Mouse (Mus musculus): ENCODE measurements around the gene Rasa2. TPM values are rescaled to one million over a fixed set of nuclear protein-coding genes. Genes with fewer than 3 reads are reported as not detected.

Rasa2 gene
- total and polyA plus RNA-seq, 3 experiments = 9.5 to 11.3 TPM; not detected in 1

DNA sequence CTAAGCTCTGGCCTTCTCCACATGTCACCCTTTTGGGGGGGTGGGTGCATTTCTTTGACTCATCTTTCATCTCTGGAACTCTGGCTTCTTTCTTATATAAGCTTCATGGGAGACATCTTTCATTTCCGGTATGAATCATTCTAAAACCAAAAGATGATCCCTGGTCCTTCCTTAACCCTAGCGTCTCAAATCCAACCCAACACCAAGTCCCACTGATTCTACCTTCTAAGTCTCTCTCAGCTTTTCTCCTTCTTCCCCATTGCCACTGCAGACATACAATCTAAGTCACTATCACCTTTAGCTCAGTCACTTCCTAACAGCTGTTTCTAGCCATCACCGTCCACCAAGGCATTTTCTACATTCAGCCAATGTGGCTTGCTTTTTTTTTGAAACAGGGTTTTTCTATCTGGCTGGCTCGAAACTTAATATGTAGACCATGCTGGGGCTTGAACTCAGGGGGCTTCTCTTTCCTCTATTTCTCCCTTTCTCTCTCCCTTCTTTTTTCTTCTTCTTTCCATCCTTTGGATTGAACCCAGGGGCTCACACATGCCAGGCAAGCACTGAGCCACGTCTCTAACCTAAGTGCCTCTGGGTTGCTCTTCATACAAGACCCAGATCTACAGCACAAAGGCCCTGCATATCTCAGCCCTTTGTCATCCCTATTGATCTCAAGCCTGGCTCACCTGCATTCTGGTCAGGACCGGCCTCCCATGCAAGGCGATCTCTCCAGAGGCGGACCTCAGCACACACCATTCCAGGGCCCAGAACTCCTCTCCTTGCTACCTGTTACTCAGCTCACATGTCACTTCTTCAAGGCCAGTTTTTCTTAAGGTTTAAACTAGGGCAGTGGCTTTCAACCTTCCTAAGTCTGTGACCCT lies 44.6 kb upstream of the Rasa2 start:
- Histone ChIP-seq H3K4me1 (ENCODE audit: control insufficient read depth in 1 of 2, insufficient read depth in 2 of 2, low read length in 2 of 2) (peaks cover 8 to 22% of the 10 kb centered on the region in 2 experiments; a peak in 3 of 4 replicates), H3K9ac (ENCODE audit: control insufficient read depth, low read depth, low read length, poor library complexity, severe bottlenecking) (peak overlapping the region; percentile 42), H3K27ac (ENCODE audit: control insufficient read depth, low read depth, low read length) (peak overlapping the region; percentile 53), H3K27me3 (ENCODE audit: control insufficient read depth in 1 of 2, insufficient read depth in 2 of 2, low read length in 2 of 2) (no peaks in the 10 kb centered on the region), H3K36me3 (ENCODE audit: control insufficient read depth in 1 of 2, insufficient read depth in 2 of 2, low read length in 2 of 2) (peaks cover 0 to 23% of the 10 kb centered on the region in 2 experiments; a peak in 2 of 4 replicates), H3K4me3 (ENCODE audit: control insufficient read depth in 1 of 2, insufficient read depth in 1 of 2, low read depth in 2 of 2, low read length in 2 of 2) (peak overlapping the region; percentile 51 to 61), H3K79me2 (ENCODE audit: control insufficient read depth, insufficient read depth, low read length, poor library complexity) (no peaks in the 10 kb centered on the region), H3K9me3 (replicated peaks; ENCODE audit: insufficient read depth, low read length) (no peaks in the 10 kb centered on the region)
- TF ChIP-seq ZC3H11A (IDR thresholded peaks at IDR 0.05; ENCODE audit: low read depth, low read length) (no peak), POLR2AphosphoS2 (IDR thresholded peaks at IDR 0.05; ENCODE audit: low read length) (no peak), ZMIZ1 (IDR thresholded peaks at IDR 0.05; ENCODE audit: low read depth, low read length) (no peak), ETS1 (IDR thresholded peaks at IDR 0.05; ENCODE audit: low read depth, low read length) (0 out of 2 replicates have a peak, but pooled peaks have one; percentile 23), BHLHE40 (IDR thresholded peaks at IDR 0.05; ENCODE audit: borderline replicate concordance, low read depth, low read length) (no peak), MYC (IDR thresholded peaks at IDR 0.05; ENCODE audit: low read depth, low read length) (peak; percentile 18; the same call in 1 of the 2 replicates), EP300 (IDR thresholded peaks at IDR 0.05; ENCODE audit: low read depth in 1 of 2, low read length in 2 of 2) (peak; percentile 68 to 72), MXI1 (IDR thresholded peaks at IDR 0.05; ENCODE audit: low read depth, low read length) (0 out of 2 replicates have a peak, but pooled peaks have one; percentile 24), USF2 (IDR thresholded peaks at IDR 0.05; ENCODE audit: borderline replicate concordance in 1 of 2, insufficient read depth in 1 of 2, low read depth in 1 of 2, low read length in 2 of 2) (no peak), UBTF (IDR thresholded peaks at IDR 0.05; ENCODE audit: borderline replicate concordance, insufficient read depth, low read depth, low read length) (no peak), NRF1 (IDR thresholded peaks at IDR 0.05; ENCODE audit: insufficient read depth, low read depth, low read length, poor library complexity, severe bottlenecking) (no peak), TBP (IDR thresholded peaks at IDR 0.05; ENCODE audit: low read depth, low read length) (no peak; the same call in none of the 2 replicates), CHD2 (IDR thresholded peaks at IDR 0.05; ENCODE audit: low read length) (no peak), GATA1 (IDR thresholded peaks at IDR 0.05; ENCODE audit: low read depth, low read length) (no peak), NELFE (IDR thresholded peaks at IDR 0.05; ENCODE audit: low read depth, low read length) (0 out of 2 replicates have a peak, but pooled peaks have one; percentile 35), MAZ (IDR thresholded peaks at IDR 0.05; ENCODE audit: low read depth, low read length) (no peak), ZKSCAN1 (IDR thresholded peaks at IDR 0.05; ENCODE audit: low read depth, low read length) (no peak), SMC3 (IDR thresholded peaks at IDR 0.05; ENCODE audit: low read depth, low read length) (no peak), POLR2A (IDR thresholded peaks at IDR 0.05; ENCODE audit: control insufficient read depth in 1 of 2, insufficient read depth in 1 of 2, low read depth in 1 of 2, low read length in 2 of 2, poor library complexity in 1 of 2) (no peak), E2F4 (IDR thresholded peaks at IDR 0.05; ENCODE audit: borderline replicate concordance, low read depth, low read length) (0 out of 2 replicates have a peak, but pooled peaks have one; percentile 22), HCFC1 (IDR thresholded peaks at IDR 0.05; ENCODE audit: low read depth, low read length) (no peak), RCOR1 (IDR thresholded peaks at IDR 0.05; ENCODE audit: low read depth, low read length) (no peak), CHD1 (IDR thresholded peaks at IDR 0.05; ENCODE audit: low read depth, low read length) (no peak), ZNF384 (IDR thresholded peaks at IDR 0.05; ENCODE audit: low read depth, low read length) (peak; percentile 35; the same call in 1 of the 2 replicates), JUND (IDR thresholded peaks at IDR 0.05; ENCODE audit: low read depth, low read length) (no peak), ELF1 (IDR thresholded peaks at IDR 0.05; ENCODE audit: low read depth, low read length) (no peak), GABPA (IDR thresholded peaks at IDR 0.05; ENCODE audit: low read depth, low read length) (no peak), SIN3A (IDR thresholded peaks at IDR 0.05; ENCODE audit: low read length) (no peak; the same call in 1 of the 2 replicates), MYB (IDR thresholded peaks at IDR 0.05; ENCODE audit: low read depth, low read length) (peak; percentile 68), MAFK (IDR thresholded peaks at IDR 0.05; ENCODE audit: borderline replicate concordance, low read depth, low read length) (0 out of 2 replicates have a peak, but pooled peaks have one; percentile 11), MAX (IDR thresholded peaks at IDR 0.05; ENCODE audit: low read length) (no peak)
- peak; percentile 29 for DNase-seq (ENCODE audit: low read depth, low spot score)

All from MEL (cell line).